Mouse (Mus musculus) urinary bladder, postnatal 36 days (tissue): ENCODE results near the gene Camta1.
"Not testable (repeated sequence)": the region's sequence is repeated elsewhere in the genome, so short reads cannot be mapped to it uniquely, and the experiment has no call there.

Experiments used
- DNase-seq, 2 experiments: peaks; one replicate each; pipeline ENCODE4 v3.0.0; 2022; ENCODE audit warnings: low spot score in 2 of 2, mixed read lengths in 1 of 2

Camta1 gene

DNA sequence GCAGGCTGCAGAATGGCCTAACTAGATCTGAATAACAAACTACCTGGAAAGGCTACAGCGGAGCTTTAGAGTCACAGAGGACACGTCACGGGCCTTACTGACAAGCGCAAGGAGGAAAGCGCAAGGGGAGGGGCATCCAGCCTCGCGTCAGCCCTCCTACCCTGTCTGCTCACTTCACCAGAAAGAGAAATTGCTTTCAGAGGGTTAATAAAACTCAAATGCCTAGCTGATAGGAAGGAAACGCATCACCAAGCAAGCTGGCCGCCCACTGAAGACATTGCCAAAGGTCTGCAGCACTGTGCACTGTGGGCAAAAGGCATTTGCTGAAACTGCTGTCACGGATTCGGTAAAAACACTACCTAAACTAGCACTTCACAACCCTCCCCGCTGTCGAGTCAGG, 961.2 kb downstream of the Camta1 start:
- no peak for DNase-seq

GRCm38 (mm10) chr4:150898716-150899365, 962.8 kb downstream of the Camta1 start:
- DNase-seq, result peak; percentile 54 to 66

- no peak for DNase-seq
Measured at GRCm38 (mm10) chr4:150896896-150897624, 964.6 kb downstream of the Camta1 start.

- DNase-seq, result no peak
Measured at GRCm38 (mm10) chr4:150894718-150895501, 966.8 kb downstream of the Camta1 start.

GRCm38 (mm10) chr4:150891308-150891707, 970.4 kb downstream of the Camta1 start:
- DNase-seq, result no peak

DNA sequence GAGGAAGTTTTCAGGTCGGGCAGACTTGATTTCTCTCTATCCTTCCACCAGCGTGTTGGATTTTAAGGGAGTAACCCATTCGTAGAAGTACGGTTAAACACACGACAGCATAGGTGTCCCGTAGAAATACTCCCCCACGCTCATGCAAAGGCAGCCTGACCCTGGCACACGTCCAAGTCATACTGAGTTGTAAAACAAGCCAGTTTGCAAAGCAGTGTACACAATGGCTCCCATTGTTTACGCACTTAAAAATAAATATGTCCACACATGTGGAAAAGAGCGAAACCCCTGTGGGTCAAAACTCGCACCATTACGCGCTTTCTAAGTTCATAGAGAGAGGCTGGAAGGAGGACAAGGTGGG, 971.7 kb downstream of the Camta1 start:
- DNase-seq, result peak; percentile 26 to 54

DNA sequence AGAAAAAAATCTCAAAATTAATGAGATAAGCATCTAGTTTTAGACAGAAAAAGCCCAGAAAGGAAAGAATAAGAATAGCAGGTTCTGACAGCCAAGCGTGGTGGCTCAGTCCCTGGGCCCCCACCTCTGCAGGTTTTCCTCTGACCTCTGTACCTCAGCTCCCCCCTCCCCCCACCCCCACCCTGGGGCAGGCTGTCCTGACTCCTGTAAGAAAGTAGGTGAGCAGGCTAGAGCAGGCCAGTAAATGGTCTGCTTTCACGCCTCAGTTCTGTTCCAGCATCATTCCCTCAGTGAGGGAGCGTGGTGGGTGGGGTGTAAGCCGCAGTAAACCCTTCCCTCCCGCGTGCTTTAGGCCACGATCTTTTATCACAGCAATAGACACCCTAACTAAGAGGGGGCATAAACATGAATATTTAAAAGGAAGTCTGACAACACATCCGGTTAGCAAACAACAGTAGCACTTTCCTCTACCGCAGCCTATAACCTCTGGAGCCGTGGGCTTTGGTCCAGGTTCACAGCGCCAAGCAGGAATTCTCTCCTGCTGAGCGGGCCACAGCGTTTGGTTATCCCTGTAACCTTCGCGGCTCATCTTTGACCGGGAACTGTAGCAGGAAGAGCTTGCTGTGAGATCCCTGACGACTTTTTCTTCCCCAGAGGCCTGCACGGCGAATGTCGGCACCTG, 972.3 kb downstream of the Camta1 start:
- DNase-seq, result no peak

- DNase-seq, result no peak
Measured at GRCm38 (mm10) chr4:150888492-150888891, 973.2 kb downstream of the Camta1 start.

DNA sequence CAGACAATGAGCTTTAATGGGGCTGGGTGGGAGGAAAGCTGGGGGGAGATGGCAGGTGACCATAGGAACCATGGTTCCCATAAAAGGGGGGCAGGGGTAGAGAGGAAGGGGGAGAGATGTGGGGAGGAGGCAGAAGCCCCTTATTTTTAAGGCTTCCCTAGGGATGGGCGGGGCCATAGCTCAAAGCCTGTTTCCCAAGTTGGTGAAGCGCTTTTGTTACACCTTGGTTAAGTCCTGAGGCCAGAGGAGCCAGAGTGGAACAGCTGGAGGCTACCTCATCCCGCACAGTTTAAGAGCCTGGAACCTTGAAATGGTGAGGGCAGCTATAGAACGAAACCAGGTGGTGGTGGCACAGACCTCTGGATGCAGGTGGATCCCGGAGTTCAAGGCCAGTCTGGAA, 973.8 kb downstream of the Camta1 start:
- DNase-seq, result no peak

- DNase-seq, result no peak
Measured at GRCm38 (mm10) chr4:150882632-150883031, 979.0 kb downstream of the Camta1 start.

GRCm38 (mm10) chr4:150880364-150880763, 981.3 kb downstream of the Camta1 start:
- DNase-seq, result no peak

- no peak for DNase-seq
Measured at GRCm38 (mm10) chr4:150879631-150880030, 982.0 kb downstream of the Camta1 start.

DNA sequence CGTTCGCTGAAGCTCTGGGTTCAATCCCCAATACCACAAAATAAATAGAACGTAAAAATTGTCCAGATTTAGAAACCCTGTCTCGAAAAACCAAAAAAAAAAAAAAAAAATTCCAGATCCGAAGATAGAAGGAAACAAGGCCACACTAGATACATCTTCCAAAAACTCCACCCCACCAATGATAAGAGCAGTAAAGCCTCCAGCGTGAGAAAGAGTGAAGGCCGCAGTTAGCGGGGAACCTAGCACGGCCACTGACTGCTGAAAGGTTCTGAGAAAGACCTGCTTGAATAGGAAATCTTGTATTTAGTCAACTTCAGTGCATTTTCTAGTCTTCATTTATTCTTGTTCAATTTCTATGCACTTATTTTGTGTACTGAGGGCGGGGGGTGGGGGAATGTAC, 986.3 kb downstream of the Camta1 start:
- DNase-seq, result no peak

DNA sequence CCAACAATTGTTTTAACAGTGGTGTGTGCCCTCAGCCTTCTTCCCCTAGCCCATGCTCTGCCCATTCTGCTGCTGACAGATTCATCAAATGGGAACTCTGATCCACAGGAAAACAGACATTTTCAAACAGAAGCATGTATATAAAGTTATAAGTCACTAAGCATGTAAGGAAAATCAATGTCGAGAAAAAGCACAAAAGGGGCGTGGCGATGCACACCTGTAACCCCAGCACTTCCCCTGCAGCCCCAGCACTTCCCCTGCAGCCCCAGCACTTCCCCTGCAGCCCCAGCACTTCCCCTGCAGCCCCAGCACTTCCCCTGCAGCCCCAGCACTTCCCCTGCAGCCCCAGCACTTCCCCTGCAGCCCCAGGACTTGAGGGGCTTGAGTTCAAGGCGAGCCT, 987.3 kb downstream of the Camta1 start:
- DNase-seq, result not testable (repeated sequence)

DNA sequence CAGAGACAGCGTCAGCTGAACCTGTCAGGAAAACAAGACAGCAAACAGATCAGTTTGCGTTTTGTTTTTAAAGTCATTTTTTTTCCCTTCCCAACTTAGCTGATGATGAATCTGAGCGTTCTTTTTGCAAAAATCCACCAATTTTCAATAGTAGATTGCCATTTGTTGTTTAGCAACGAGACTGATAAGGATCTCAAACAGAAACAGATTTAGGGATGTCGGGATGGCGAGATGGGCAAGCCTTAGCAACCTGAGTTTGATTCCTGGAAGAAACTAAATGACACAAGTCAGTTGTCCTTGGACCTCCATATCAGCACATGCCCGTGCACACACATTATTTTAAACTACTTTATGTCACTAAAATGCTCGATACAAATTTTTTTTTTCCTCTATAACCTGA, 989.0 kb downstream of the Camta1 start:
- DNase-seq, result no peak

DNA sequence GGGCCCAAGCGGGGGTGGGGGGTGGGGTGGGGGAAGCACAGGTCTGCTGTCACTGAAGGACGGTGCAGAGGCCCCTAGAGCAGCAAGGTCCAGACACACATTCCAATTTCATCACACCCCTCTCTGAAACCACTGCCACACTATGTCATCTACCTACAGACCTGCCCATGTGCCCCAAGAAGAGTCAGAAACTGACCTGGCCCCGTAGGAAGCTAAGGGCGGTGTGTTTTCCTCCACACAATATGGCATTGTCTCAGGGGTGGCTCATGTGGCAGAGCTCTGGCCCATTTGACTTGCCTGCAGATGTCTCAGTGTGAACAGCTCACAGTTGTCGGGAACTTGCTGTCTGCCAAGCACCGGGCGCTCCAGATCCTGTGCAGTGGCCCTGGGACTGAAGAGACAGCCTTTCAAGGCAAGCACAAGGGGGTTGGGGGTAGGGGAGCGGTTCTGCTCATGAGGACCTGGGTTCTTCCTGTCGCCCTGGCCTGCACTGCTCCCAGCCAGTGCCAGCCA, 989.5 kb downstream of the Camta1 start:
- peak in 1 of 2 experiments; percentile 37 for DNase-seq

DNA sequence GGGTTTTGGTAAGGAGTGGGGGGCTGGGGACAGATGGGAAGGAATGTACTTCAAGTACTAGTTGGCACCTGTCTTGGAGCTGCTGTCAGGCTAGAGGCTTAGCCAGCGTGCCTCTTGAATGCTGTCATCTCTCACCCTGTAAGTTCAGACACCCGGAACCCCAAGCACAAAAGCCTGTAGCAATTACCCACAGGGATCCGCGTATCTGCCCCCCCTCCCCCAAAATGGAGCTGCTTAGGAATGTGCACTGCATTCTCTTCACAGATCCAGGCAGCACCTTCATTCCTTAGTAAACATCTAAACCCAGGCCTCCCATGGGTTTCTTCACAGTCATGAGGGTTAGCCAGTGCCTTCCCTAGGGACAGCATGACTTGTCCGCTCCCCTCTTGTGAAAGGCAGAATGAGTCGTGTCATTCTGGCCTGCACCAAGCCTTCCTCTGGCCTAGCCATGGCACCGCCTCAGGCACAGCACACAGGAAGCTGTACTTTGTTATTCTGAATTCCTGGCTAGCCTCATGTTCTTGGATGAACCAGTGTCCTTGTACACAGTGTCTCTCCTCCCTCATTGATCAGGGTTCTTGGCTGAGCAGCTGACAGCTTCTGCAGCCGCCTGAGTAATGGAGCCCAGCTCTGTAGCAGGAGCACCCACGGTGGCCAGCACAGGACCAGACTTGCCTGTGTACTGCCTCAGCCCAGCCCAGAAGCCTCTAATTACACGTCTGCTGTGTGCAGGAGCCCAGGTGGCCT, 990.1 kb downstream of the Camta1 start:
- DNase-seq, result peak; percentile 46 to 72

DNA sequence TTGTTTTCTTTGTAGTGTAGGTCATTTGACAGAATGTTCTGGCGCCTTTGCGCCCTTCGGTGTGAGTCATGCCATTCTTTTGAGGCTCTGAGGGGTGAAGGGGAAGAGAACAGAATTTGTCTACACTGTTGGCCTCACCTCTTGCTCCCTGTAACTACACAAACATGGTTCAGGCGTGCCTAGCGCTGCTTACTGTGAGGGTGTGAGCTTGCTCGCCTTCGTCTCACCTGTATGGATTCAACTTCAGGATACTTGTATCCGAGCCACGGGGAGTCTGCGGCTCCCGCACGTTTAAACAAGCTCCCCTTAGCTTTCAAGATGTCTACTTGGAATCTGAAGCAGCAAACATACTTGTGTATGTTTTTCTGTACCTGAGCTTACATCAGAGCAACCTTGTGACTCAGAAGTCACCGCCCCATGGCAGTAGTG, 990.7 kb downstream of the Camta1 start:
- peak; percentile 28 to 43 for DNase-seq

- DNase-seq, result no peak
Measured at GRCm38 (mm10) chr4:150869276-150870197, 992.1 kb downstream of the Camta1 start.

DNA sequence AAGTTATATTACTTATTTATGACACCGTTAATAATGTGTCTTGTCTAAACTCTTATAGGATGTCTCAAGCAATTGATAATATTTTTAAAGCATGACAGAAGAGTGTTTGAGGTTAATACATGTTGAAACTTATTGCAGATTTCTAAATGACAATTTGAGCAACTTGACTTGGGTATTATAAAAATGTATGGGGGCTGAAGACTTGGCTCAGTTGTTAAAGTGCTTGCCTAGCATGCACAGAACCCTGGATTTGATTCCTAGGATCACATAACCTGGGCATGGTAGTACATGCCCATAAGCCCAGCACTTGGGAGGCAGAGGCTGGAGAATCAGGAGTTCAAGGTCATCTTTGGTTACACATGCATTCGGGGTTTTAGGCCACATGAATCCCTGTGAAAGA, 992.8 kb downstream of the Camta1 start:
- no peak for DNase-seq
